Mouse (Mus musculus) liver, postnatal 0 days (tissue): ENCODE data around the gene Mx1. TPM values are rescaled to one million over a fixed set of nuclear protein-coding genes. Genes with fewer than 3 reads are reported as not detected.
A peak's percentile ranks its signal among the peaks of the same experiment; 100 is the strongest.

Experiments
- ATAC-seq: fragments of 200-750 bp; cut with Nextera tagmentation; 2 replicates; pipeline ENCODE4 v1.8.0; 2017; ENCODE audit warnings: mild to moderate bottlenecking, moderate library complexity
- DNase-seq: peaks from one replicate; pipeline ENCODE4 v3.0.0-alpha.2; 2016
- H3K27ac ChIP-seq: fragments of 300-500 bp; sonication (generic); 2 replicates; pipeline ENCODE4 v1.5.1; 2014; ENCODE audit warnings: antibody characterized with exemption, moderate library complexity, mild to moderate bottlenecking, low read depth
- H3K27me3 ChIP-seq: fragments of 300-500 bp; sonication (generic); 2 replicates; pipeline ENCODE4 v1.6.1; 2014; ENCODE audit warnings: low read length, control low read depth, mixed read lengths; ENCODE audit not compliant: insufficient read depth
- H3K36me3 ChIP-seq: fragments of 300-500 bp; sonication (generic); replicated peaks from 2 replicates; pipeline ENCODE4 v1.6.1; 2014; ENCODE audit warnings: mild to moderate bottlenecking, control low read depth, low read length, moderate library complexity, mixed read lengths; ENCODE audit not compliant: insufficient read depth
- H3K4me1 ChIP-seq: fragments of 300-500 bp; sonication (generic); 2 replicates; pipeline ENCODE4 v1.6.1; 2014; ENCODE audit warnings: antibody characterized with exemption, mild to moderate bottlenecking, control low read depth; ENCODE audit not compliant: insufficient read depth
- H3K4me2 ChIP-seq: fragments of 300-500 bp; sonication (generic); 2 replicates; pipeline ENCODE4 v1.6.1; 2014; ENCODE audit warnings: low read depth, mild to moderate bottlenecking, low read length, moderate library complexity, mixed read lengths
- H3K4me3 ChIP-seq: fragments of 300-500 bp; sonication (generic); 2 replicates; pipeline ENCODE4 v1.5.1; 2014; ENCODE audit warnings: low read depth, low read length
- H3K9ac ChIP-seq: fragments of 300-500 bp; sonication (generic); replicated peaks from 2 replicates; pipeline ENCODE4 v1.6.1; 2014; ENCODE audit warnings: mild to moderate bottlenecking, moderate library complexity
- H3K9me3 ChIP-seq: fragments of 300-500 bp; sonication (generic); 2 replicates; pipeline ENCODE4 v1.6.1; 2016; ENCODE audit warnings: mild to moderate bottlenecking, control low read depth, low read length, mixed read lengths
- CTCF ChIP-seq: sonication (generic); IDR thresholded peaks from 2 replicates; pipeline ENCODE4 v1.5.1; 2016; ENCODE audit warnings: antibody characterized with exemption, low read depth
- EP300 ChIP-seq: IDR thresholded peaks from 2 replicates; pipeline ENCODE4 v1.6.1; 2016; ENCODE audit warnings: antibody characterized with exemption, low read depth, mild to moderate bottlenecking
- WGBS: fragments of 180-500 bp; shearing (Covaris S2); extraction: QIAGEN DNeasy Blood & Tissue Kit; methylation state at CpG from one replicate; pipeline ENCODE4 v1.1.7; 2014; ENCODE audit not compliant: insufficient replicate concordance; 5-methylcytosine and 5-hydroxymethylcytosine counted together
- polyA plus RNA-seq: library from polyadenylated mRNA; unstranded; fragments of >200 nt; fragmentation: Nextera tagmentation; extraction: Ambion mirVana; gene quantifications from 2 replicates; pipeline ENCODE4 v1.2.1, GENCODE M21; 2015

Mx1 gene
- polyA plus RNA-seq, 1 experiment from 2014 or later = 1.0 TPM

GRCm38 (mm10) chr16:97402213-97402785 lies 60.4 kb downstream of the Mx1 start:
- Histone ChIP-seq H3K4me1 (peaks cover 8% of the 10 kb centered on the region; the same call in 1 of the 2 replicates), H3K9me3 (no peaks in the 10 kb centered on the region), H3K9ac (no peak overlapping the region), H3K4me3 (no peak overlapping the region), H3K4me2 (no peak overlapping the region), H3K27me3 (no peaks in the 10 kb centered on the region), H3K36me3 (no peaks in the 10 kb centered on the region), H3K27ac (no peak overlapping the region)
- DNase-seq (no peak), ATAC-seq (no peak)
- TF ChIP-seq EP300 (no peak), CTCF (no peak)
- WGBS = 64% methylated on average over 4 of the region's 4 CpGs

- peaks cover 9% of the 10 kb centered on the region; the same call in 1 of the 2 replicates for H3K4me1 ChIP-seq
- DNase-seq (no peak), ATAC-seq (0 out of 2 replicates have a peak, but pooled peaks have one; percentile 15)
- H3K27ac ChIP-seq = no peak overlapping the region
- H3K27me3 ChIP-seq = no peaks in the 10 kb centered on the region
- H3K9me3 ChIP-seq = no peaks in the 10 kb centered on the region
- H3K4me2 ChIP-seq = no peak overlapping the region
- no peak overlapping the region for H3K9ac ChIP-seq
- H3K4me3 ChIP-seq = no peak overlapping the region
- no peaks in the 10 kb centered on the region for H3K36me3 ChIP-seq
- TF ChIP-seq CTCF (no peak), EP300 (no peak)
Observed at GRCm38 (mm10) chr16:97401741-97402140, 61.0 kb downstream of the Mx1 start.

GRCm38 (mm10) chr16:97399991-97400390 lies 62.7 kb downstream of the Mx1 start:
- TF ChIP-seq EP300 (no peak), CTCF (no peak)
- no peak overlapping the region for H3K4me3 ChIP-seq
- WGBS = 77% methylated on average over 4 of the region's 4 CpGs
- H3K36me3 ChIP-seq = no peaks in the 10 kb centered on the region
- H3K27me3 ChIP-seq = no peaks in the 10 kb centered on the region
- no peak for ATAC-seq
- peaks cover 9% of the 10 kb centered on the region; the same call in 1 of the 2 replicates for H3K4me1 ChIP-seq
- no peak overlapping the region for H3K4me2 ChIP-seq
- H3K9ac ChIP-seq = no peak overlapping the region
- H3K9me3 ChIP-seq = no peaks in the 10 kb centered on the region
- DNase-seq = no peak
- H3K27ac ChIP-seq = no peak overlapping the region

GRCm38 (mm10) chr16:97397945-97398531 lies 64.7 kb downstream of the Mx1 start:
- Histone ChIP-seq H3K9me3 (no peaks in the 10 kb centered on the region), H3K4me1 (peaks cover 9% of the 10 kb centered on the region; the same call in 1 of the 2 replicates), H3K4me3 (no peak overlapping the region), H3K4me2 (no peak overlapping the region), H3K9ac (no peak overlapping the region), H3K27ac (0 out of 2 replicates have a peak overlapping the region, but pooled peaks have one; percentile 31), H3K27me3 (no peaks in the 10 kb centered on the region), H3K36me3 (no peaks in the 10 kb centered on the region)
- no peak for TF ChIP-seq EP300
- no peak for TF ChIP-seq CTCF
- 70% methylated on average over 2 of the region's 2 CpGs for WGBS
- ATAC-seq (peak; percentile 57), DNase-seq (no peak)

Other genes starting within 250 kb of the Mx1 start
- gene Bace2, start 106.2 kb downstream of the Mx1 start, polyA plus RNA-seq = 9.9 and 11.0 TPM in 2 replicates
- 0.15 TPM in 1 of 2 replicates, not detected in the other for gene Fam3b, start 51.9 kb upstream of the Mx1 start, polyA plus RNA-seq
- gene Tmprss2, start 148.3 kb upstream of the Mx1 start, polyA plus RNA-seq = 2.8 and 4.3 TPM in 2 replicates